Mouse (Mus musculus): ENCODE results near the gene Sftpd. TPM values are rescaled to one million over a fixed set of nuclear protein-coding genes. Genes with fewer than 3 reads are reported as not detected.

Gene Sftpd
- not detected for total RNA-seq (2021)

- DNase-seq, result no peak
Measured at GRCm38 (mm10) chr14:41185059-41185821, at the start of gene Sftpd. TSS of gene Sftpd (minus strand) at chr14:41185149.

GRCm38 (mm10) chr14:41198037-41198730 lies 13.2 kb upstream of the Sftpd start:
- no peak for DNase-seq

GRCm38 (mm10) chr14:41189496-41189895 lies 4.5 kb upstream of the Sftpd start:
- DNase-seq, result no peak

- DNase-seq, result no peak
Measured at GRCm38 (mm10) chr14:41174802-41175201, 10.1 kb downstream of the Sftpd start.

GRCm38 (mm10) chr14:41170514-41170913 lies 14.4 kb downstream of the Sftpd start:
- no peak for DNase-seq

- no peak for DNase-seq
Measured at GRCm38 (mm10) chr14:41168567-41168966, 16.4 kb downstream of the Sftpd start.

- no peak for DNase-seq
Measured at GRCm38 (mm10) chr14:41167278-41167677, 17.7 kb downstream of the Sftpd start.

- peak; percentile 4 to 6 for DNase-seq
Measured at GRCm38 (mm10) chr14:41162663-41163062, 22.3 kb downstream of the Sftpd start.

- no peak for DNase-seq
Measured at GRCm38 (mm10) chr14:41160743-41161142, 24.2 kb downstream of the Sftpd start.

- no peak for DNase-seq
Measured at GRCm38 (mm10) chr14:41160076-41160475, 24.9 kb downstream of the Sftpd start.

- no peak for DNase-seq
Measured at GRCm38 (mm10) chr14:41151220-41151898, 33.6 kb downstream of the Sftpd start, which contains the start of gene Mbl1. TSS of gene Mbl1 (plus strand) at chr14:41151458.

GRCm38 (mm10) chr14:41147356-41147755 lies 37.6 kb downstream of the Sftpd start:
- DNase-seq, result no peak

- no peak for DNase-seq
Measured at GRCm38 (mm10) chr14:41146922-41147321, 38.0 kb downstream of the Sftpd start.

- no peak for DNase-seq
Measured at GRCm38 (mm10) chr14:41146035-41146434, 38.9 kb downstream of the Sftpd start.

GRCm38 (mm10) chr14:41140686-41141085 lies 44.3 kb downstream of the Sftpd start:
- DNase-seq, result no peak

GRCm38 (mm10) chr14:41137006-41137405 lies 47.9 kb downstream of the Sftpd start:
- no peak for DNase-seq

- no peak for DNase-seq
Measured at GRCm38 (mm10) chr14:41131540-41131939, 53.4 kb downstream of the Sftpd start, which contains the start of gene Sftpa1. TSS of gene Sftpa1 (plus strand) at chr14:41131782.

GRCm38 (mm10) chr14:41127997-41128396 lies 57.0 kb downstream of the Sftpd start:
- peak in 1 of 2 experiments; percentile 12 for DNase-seq

- no peak for DNase-seq
Measured at GRCm38 (mm10) chr14:41124683-41125082, 60.3 kb downstream of the Sftpd start.

All from layer of hippocampus, postnatal 36 days (tissue).